Mouse (Mus musculus) bone marrow macrophage, adult 2 months (primary cell): ENCODE data around the gene Itih1.

ENCODE experiments used
- CTCF ChIP-seq: IDR thresholded peaks from 2 replicates; pipeline ENCODE4 v1.5.1; 2012; ENCODE audit warnings: low read depth, mild to moderate bottlenecking, low read length, moderate library complexity
- POLR2A ChIP-seq: IDR thresholded peaks from 2 replicates; pipeline ENCODE4 v1.6.1; 2012; ENCODE audit warnings: mild to moderate bottlenecking, low read depth, low read length, borderline replicate concordance

GRCm38 (mm10) chr14:30944745-30945144 is 1.7 kb upstream of the Itih1 start:
- TF ChIP-seq CTCF: no peak
- no peak for TF ChIP-seq POLR2A
